Mouse (Mus musculus) fat pad, adult 2 months (tissue): ENCODE results near the gene Wdfy3.

Source experiments
- DNase-seq: peaks from one replicate; pipeline ENCODE4 v3.0.0-alpha.2; 2011; ENCODE audit warnings: low read depth, low spot score; ENCODE audit errors: extremely low read depth

Gene Wdfy3

GRCm38 (mm10) chr5:101891694-101892416, 177.9 kb downstream of the Wdfy3 start:
- no peak for DNase-seq

- DNase-seq = no peak
Observed at GRCm38 (mm10) chr5:101887989-101888388, 181.7 kb downstream of the Wdfy3 start.

GRCm38 (mm10) chr5:101885039-101885438, 184.7 kb downstream of the Wdfy3 start:
- no peak for DNase-seq

GRCm38 (mm10) chr5:101882191-101882590, 187.5 kb downstream of the Wdfy3 start:
- no peak for DNase-seq

GRCm38 (mm10) chr5:101879914-101880313, 189.8 kb downstream of the Wdfy3 start:
- no peak for DNase-seq

GRCm38 (mm10) chr5:101878403-101878802, 191.3 kb downstream of the Wdfy3 start:
- peak; percentile 8 for DNase-seq

- DNase-seq = no peak
Observed at GRCm38 (mm10) chr5:101876185-101876584, 193.5 kb downstream of the Wdfy3 start.

GRCm38 (mm10) chr5:101866722-101867121, 203.0 kb downstream of the Wdfy3 start:
- no peak for DNase-seq

GRCm38 (mm10) chr5:101863946-101864345, 205.8 kb downstream of the Wdfy3 start:
- DNase-seq = no peak

- no peak for DNase-seq
Observed at GRCm38 (mm10) chr5:101862651-101863050, 207.1 kb downstream of the Wdfy3 start.

GRCm38 (mm10) chr5:101861786-101862571, 207.7 kb downstream of the Wdfy3 start:
- no peak for DNase-seq

GRCm38 (mm10) chr5:101858891-101859436, 210.8 kb downstream of the Wdfy3 start:
- no peak for DNase-seq

- DNase-seq = no peak
Observed at GRCm38 (mm10) chr5:101855475-101855874, 214.2 kb downstream of the Wdfy3 start.

GRCm38 (mm10) chr5:101854667-101855066, 215.1 kb downstream of the Wdfy3 start:
- DNase-seq = no peak

GRCm38 (mm10) chr5:101854100-101854499, 215.6 kb downstream of the Wdfy3 start:
- no peak for DNase-seq

GRCm38 (mm10) chr5:101852116-101852680, 217.5 kb downstream of the Wdfy3 start:
- DNase-seq = no peak

- no peak for DNase-seq
Observed at GRCm38 (mm10) chr5:101851133-101851532, 218.6 kb downstream of the Wdfy3 start.

GRCm38 (mm10) chr5:101847762-101848161, 222.0 kb downstream of the Wdfy3 start:
- no peak for DNase-seq

GRCm38 (mm10) chr5:101847323-101847722, 222.4 kb downstream of the Wdfy3 start:
- no peak for DNase-seq

GRCm38 (mm10) chr5:101845930-101846329, 223.8 kb downstream of the Wdfy3 start:
- DNase-seq = no peak

- no peak for DNase-seq
Observed at GRCm38 (mm10) chr5:101845011-101845410, 224.7 kb downstream of the Wdfy3 start.

GRCm38 (mm10) chr5:101840476-101840875, 229.2 kb downstream of the Wdfy3 start:
- no peak for DNase-seq
